Mouse (Mus musculus) heart, embryonic 12.5 days (tissue): ENCODE results near the gene Gm45140. TPM values are rescaled to one million over a fixed set of nuclear protein-coding genes. Genes with fewer than 3 reads are reported as not detected.

ENCODE experiments used
- ATAC-seq: fragments of 200-750 bp; cut with Nextera tagmentation; 2 replicates; pipeline ENCODE4 v1.8.0; 2017; ENCODE audit warnings: moderate TSS enrichment, moderate library complexity; ENCODE audit not compliant: insufficient number of reproducible peaks, low FRiP score
- H3K27ac ChIP-seq: fragments of 300-500 bp; sonication (generic); 2 replicates; pipeline ENCODE4 v1.5.1; 2016; ENCODE audit warnings: mild to moderate bottlenecking, moderate library complexity; ENCODE audit not compliant: poor library complexity, severe bottlenecking
- H3K27me3 ChIP-seq: fragments of 300-500 bp; sonication (generic); replicated peaks from 2 replicates; pipeline ENCODE4 v1.6.1; 2016; ENCODE audit warnings: mild to moderate bottlenecking, moderate library complexity
- H3K36me3 ChIP-seq: fragments of 300-500 bp; sonication (generic); 2 replicates; pipeline ENCODE4 v1.6.1; 2016; ENCODE audit warnings: mild to moderate bottlenecking, moderate library complexity
- H3K4me1 ChIP-seq: fragments of 300-500 bp; sonication (generic); replicated peaks from 2 replicates; pipeline ENCODE4 v1.6.1; 2016; ENCODE audit warnings: mild to moderate bottlenecking
- H3K4me2 ChIP-seq: fragments of 300-500 bp; sonication (generic); 2 replicates; pipeline ENCODE4 v1.6.1; 2016; ENCODE audit warnings: mild to moderate bottlenecking, moderate library complexity
- H3K4me3 ChIP-seq: fragments of 300-500 bp; sonication (generic); 2 replicates; pipeline ENCODE4 v1.5.1; 2016; ENCODE audit warnings: mild to moderate bottlenecking
- H3K9ac ChIP-seq: fragments of 300-500 bp; sonication (generic); 2 replicates; pipeline ENCODE4 v1.6.1; 2016; ENCODE audit warnings: mild to moderate bottlenecking, moderate library complexity
- H3K9me3 ChIP-seq: fragments of 300-500 bp; sonication (generic); replicated peaks from 2 replicates; pipeline ENCODE4 v1.6.1; 2016; ENCODE audit warnings: mild to moderate bottlenecking, moderate library complexity
- WGBS: fragments of 180-500 bp; shearing (Covaris S2); methylation state at CpG from one replicate; pipeline ENCODE4 v1.1.7; 2016; 5-methylcytosine and 5-hydroxymethylcytosine counted together
- polyA plus RNA-seq: library from polyadenylated mRNA; unstranded; fragments of >200 nt; fragmentation: Nextera tagmentation; extraction: Ambion mirVana; gene quantifications from 2 replicates; pipeline ENCODE4 v1.2.1, GENCODE M21; 2016

Gm45140 gene
- polyA plus RNA-seq = 1.9 and 4.8 TPM in 2 replicates

- no peak within 1 kb of the TSS for H3K4me2 ChIP-seq
- peaks cover 12% of the 10 kb centered on the region; the same call in 1 of the 2 replicates for H3K4me1 ChIP-seq
- WGBS = 91% methylated on average over 7 of the region's 7 CpGs
These were observed at the start of gene Gm45140 for GRCm38 (mm10) chr6:87835695-87836094. TSS of gene Gm45140 (minus strand) at chr6:87835795.

GRCm38 (mm10) chr6:87882816-87883215, 47.2 kb upstream of the Gm45140 start:
- no peak for ATAC-seq
- no peak overlapping the region for H3K9ac ChIP-seq
- H3K4me3 ChIP-seq = no peak overlapping the region
- H3K9me3 ChIP-seq = no peaks in the 10 kb centered on the region
- no peaks in the 10 kb centered on the region for H3K36me3 ChIP-seq
- H3K27me3 ChIP-seq = 0 out of 2 replicates have a peak, but pooled peaks cover 12% of the 10 kb centered on the region
- no peak overlapping the region for H3K4me2 ChIP-seq
- no peak overlapping the region for H3K27ac ChIP-seq
- WGBS = 54% methylated on average over 4 of the region's 4 CpGs
- peaks cover 5% of the 10 kb centered on the region; the same call in 1 of the 2 replicates for H3K4me1 ChIP-seq

More at GRCm38 (mm10) chr6:87835695-87836094, at the start of gene Gm45140:
- peaks cover 29% of the 10 kb centered on the region for H3K36me3 ChIP-seq
- ATAC-seq = no peak
- no peak within 1 kb of the TSS for H3K9ac ChIP-seq
- H3K4me3 ChIP-seq = no peak within 1 kb of the TSS
- H3K9me3 ChIP-seq = no peaks in the 10 kb centered on the region
- H3K27ac ChIP-seq = no peak within 1 kb of the TSS
- no peaks in the 10 kb centered on the region for H3K27me3 ChIP-seq

- Histone ChIP-seq H3K27ac (no peak overlapping the region), H3K4me2 (no peak overlapping the region), H3K27me3 (0 out of 2 replicates have a peak, but pooled peaks cover 12% of the 10 kb centered on the region), H3K4me3 (no peak overlapping the region), H3K9ac (no peak overlapping the region), H3K36me3 (no peaks in the 10 kb centered on the region), H3K4me1 (peaks cover 5% of the 10 kb centered on the region; the same call in 1 of the 2 replicates), H3K9me3 (no peaks in the 10 kb centered on the region)
- WGBS = 71% methylated on average over 3 of the region's 3 CpGs
- ATAC-seq = no peak
These were observed 46.6 kb upstream of the Gm45140 start for GRCm38 (mm10) chr6:87882221-87882620.

- no peak overlapping the region for H3K27ac ChIP-seq
- H3K36me3 ChIP-seq = no peaks in the 10 kb centered on the region
- no peak overlapping the region for H3K9ac ChIP-seq
- H3K4me1 ChIP-seq = peaks cover 8% of the 10 kb centered on the region; the same call in 1 of the 2 replicates
- no peaks in the 10 kb centered on the region for H3K9me3 ChIP-seq
- no peak overlapping the region for H3K4me2 ChIP-seq
- H3K27me3 ChIP-seq = 0 out of 2 replicates have a peak, but pooled peaks cover 12% of the 10 kb centered on the region
- WGBS = 58% methylated on average over 3 of the region's 3 CpGs
- no peak overlapping the region for H3K4me3 ChIP-seq
- ATAC-seq = no peak
These were observed 44.0 kb upstream of the Gm45140 start for GRCm38 (mm10) chr6:87879628-87880027.

- no peak overlapping the region for H3K4me3 ChIP-seq
- H3K27me3 ChIP-seq = 0 out of 2 replicates have a peak, but pooled peaks cover 12% of the 10 kb centered on the region
- H3K4me1 ChIP-seq = peaks cover 8% of the 10 kb centered on the region; the same call in 1 of the 2 replicates
- no peak overlapping the region for H3K9ac ChIP-seq
- H3K27ac ChIP-seq = no peak overlapping the region
- no peak overlapping the region for H3K4me2 ChIP-seq
- no peaks in the 10 kb centered on the region for H3K9me3 ChIP-seq
- ATAC-seq = no peak
- WGBS = 45% methylated on average over 4 of the region's 4 CpGs
- H3K36me3 ChIP-seq = no peaks in the 10 kb centered on the region
These were observed 43.4 kb upstream of the Gm45140 start for GRCm38 (mm10) chr6:87879010-87879409.

- Histone ChIP-seq H3K9me3 (no peaks in the 10 kb centered on the region), H3K4me1 (peaks cover 3% of the 10 kb centered on the region; the same call in 1 of the 2 replicates), H3K4me3 (no peak overlapping the region), H3K4me2 (0 out of 2 replicates have a peak overlapping the region, but pooled peaks have one; percentile 8), H3K9ac (no peak overlapping the region), H3K36me3 (no peaks in the 10 kb centered on the region), H3K27me3 (0 out of 2 replicates have a peak, but pooled peaks cover 12% of the 10 kb centered on the region), H3K27ac (no peak overlapping the region)
- 67% methylated on average over 13 of the region's 13 CpGs for WGBS
- no peak for ATAC-seq
These were observed 40.6 kb upstream of the Gm45140 start for GRCm38 (mm10) chr6:87876068-87876643.

GRCm38 (mm10) chr6:87875562-87875961, 40.0 kb upstream of the Gm45140 start:
- Histone ChIP-seq H3K4me1 (peaks cover 3% of the 10 kb centered on the region; the same call in 1 of the 2 replicates), H3K36me3 (no peaks in the 10 kb centered on the region), H3K4me3 (no peak overlapping the region), H3K9me3 (no peaks in the 10 kb centered on the region), H3K9ac (no peak overlapping the region), H3K27me3 (0 out of 2 replicates have a peak, but pooled peaks cover 11% of the 10 kb centered on the region), H3K4me2 (no peak overlapping the region), H3K27ac (no peak overlapping the region)
- no peak for ATAC-seq
- WGBS = 82% methylated on average over 7 of the region's 7 CpGs

- H3K27me3 ChIP-seq = 0 out of 2 replicates have a peak, but pooled peaks cover 6% of the 10 kb centered on the region
- 65% methylated on average over 1 of the region's 1 CpGs for WGBS
These were observed 39.5 kb upstream of the Gm45140 start for GRCm38 (mm10) chr6:87875083-87875482.

GRCm38 (mm10) chr6:87873963-87874362, 38.4 kb upstream of the Gm45140 start:
- Histone ChIP-seq H3K9me3 (no peaks in the 10 kb centered on the region), H3K4me2 (no peak overlapping the region), H3K4me1 (peaks cover 7% of the 10 kb centered on the region), H3K27ac (no peak overlapping the region), H3K4me3 (no peak overlapping the region), H3K27me3 (no peaks in the 10 kb centered on the region), H3K9ac (no peak overlapping the region), H3K36me3 (no peaks in the 10 kb centered on the region)
- ATAC-seq = no peak
- 68% methylated on average over 2 of the region's 2 CpGs for WGBS

More at GRCm38 (mm10) chr6:87875083-87875482, 39.5 kb upstream of the Gm45140 start:
- no peak overlapping the region for H3K27ac ChIP-seq
- no peak overlapping the region for H3K4me3 ChIP-seq
- no peak for ATAC-seq
- no peak overlapping the region for H3K4me2 ChIP-seq
- no peaks in the 10 kb centered on the region for H3K9me3 ChIP-seq
- H3K36me3 ChIP-seq = no peaks in the 10 kb centered on the region
- H3K4me1 ChIP-seq = peaks cover 3% of the 10 kb centered on the region; the same call in 1 of the 2 replicates
- H3K9ac ChIP-seq = no peak overlapping the region

- Histone ChIP-seq H3K9ac (no peak overlapping the region), H3K4me1 (peaks cover 10% of the 10 kb centered on the region), H3K4me3 (no peak overlapping the region), H3K27ac (no peak overlapping the region), H3K4me2 (no peak overlapping the region), H3K27me3 (no peaks in the 10 kb centered on the region), H3K36me3 (no peaks in the 10 kb centered on the region), H3K9me3 (no peaks in the 10 kb centered on the region)
- WGBS = 16% methylated on average over 1 of the region's 1 CpGs
- ATAC-seq = no peak
These were observed 37.5 kb upstream of the Gm45140 start for GRCm38 (mm10) chr6:87873104-87873503.

GRCm38 (mm10) chr6:87871240-87871639, 35.6 kb upstream of the Gm45140 start:
- 85% methylated on average over 7 of the region's 7 CpGs for WGBS
- no peak overlapping the region for H3K27ac ChIP-seq
- no peak overlapping the region for H3K4me3 ChIP-seq
- peaks cover 8% of the 10 kb centered on the region for H3K4me1 ChIP-seq
- no peak for ATAC-seq
- H3K36me3 ChIP-seq = no peaks in the 10 kb centered on the region
- no peak overlapping the region for H3K4me2 ChIP-seq
- no peaks in the 10 kb centered on the region for H3K9me3 ChIP-seq
- no peaks in the 10 kb centered on the region for H3K27me3 ChIP-seq
- no peak overlapping the region for H3K9ac ChIP-seq
